Mouse (Mus musculus) macrophage (primary cell): ENCODE measurements around the gene Slc17a8. TPM values are rescaled to one million over a fixed set of nuclear protein-coding genes. Genes with fewer than 3 reads are reported as not detected.

ENCODE experiments used
- H3K27ac ChIP-seq: fragments of 350-480 bp; formaldehyde crosslinking; 2 replicates; pipeline ENCODE4 v1.9.0; 2021
- H3K36me3 ChIP-seq: fragments of 350-480 bp; formaldehyde crosslinking; 2 replicates; pipeline ENCODE4 v1.9.0; 2021; ENCODE audit errors: inconsistent target
- H3K4me3 ChIP-seq: fragments of 350-480 bp; formaldehyde crosslinking; 2 replicates; pipeline ENCODE4 v1.9.0; 2021; ENCODE audit errors: inconsistent target
- H3K79me2 ChIP-seq: fragments of 350-480 bp; formaldehyde crosslinking; 2 replicates; pipeline ENCODE4 v1.9.0; 2021; ENCODE audit errors: inconsistent target
- WGBS: methylation state at CpG from one replicate; pipeline ENCODE4 v1.1.7; 2026; ENCODE audit warnings: inconsistent platforms; ENCODE audit not compliant: missing documents; 5-methylcytosine and 5-hydroxymethylcytosine counted together
- polyA plus RNA-seq: library from polyadenylated mRNA; stranded (reverse); fragments of 250-400 nt; gene quantifications from 3 replicates; pipeline ENCODE4 v1.2.4, GENCODE M21; 2018; ENCODE audit warnings: inconsistent platforms

Slc17a8 gene
- polyA plus RNA-seq, 1 experiment from 2014 or later, result 0.22 TPM

GRCm38 (mm10) chr10:89630052-89630451 lies 9.0 kb upstream of the Slc17a8 start:
- no peak overlapping the region for H3K4me3 ChIP-seq
- H3K36me3 ChIP-seq, result no peaks in the 10 kb centered on the region
- WGBS, result 36% methylated on average over 3 of the region's 3 CpGs
- H3K27ac ChIP-seq, result no peak overlapping the region
- no peaks in the 10 kb centered on the region for H3K79me2 ChIP-seq

GRCm38 (mm10) chr10:89626714-89627113 lies 5.7 kb upstream of the Slc17a8 start:
- no peaks in the 10 kb centered on the region for H3K36me3 ChIP-seq
- WGBS, result 95% methylated on average over 2 of the region's 2 CpGs
- no peak overlapping the region for H3K4me3 ChIP-seq
- no peak overlapping the region for H3K27ac ChIP-seq
- H3K79me2 ChIP-seq, result no peaks in the 10 kb centered on the region

- Histone ChIP-seq H3K79me2 (no peaks in the 10 kb centered on the region), H3K27ac (no peak overlapping the region), H3K36me3 (no peaks in the 10 kb centered on the region), H3K4me3 (no peak overlapping the region)
- WGBS, result 96% methylated on average over 2 of the region's 2 CpGs
These were observed 3.1 kb upstream of the Slc17a8 start for GRCm38 (mm10) chr10:89624196-89624595.

GRCm38 (mm10) chr10:89599311-89599710 lies 21.7 kb downstream of the Slc17a8 start:
- WGBS, result 23% methylated on average over 5 of the region's 5 CpGs
- Histone ChIP-seq H3K4me3 (no peak overlapping the region), H3K36me3 (no peaks in the 10 kb centered on the region), H3K79me2 (no peaks in the 10 kb centered on the region), H3K27ac (peak overlapping the region; percentile 84)

- no peaks in the 10 kb centered on the region for H3K79me2 ChIP-seq
- H3K4me3 ChIP-seq, result no peak overlapping the region
- H3K27ac ChIP-seq, result no peak overlapping the region
- 30% methylated on average over 4 of the region's 4 CpGs for WGBS
- H3K36me3 ChIP-seq, result no peaks in the 10 kb centered on the region
These were observed 23.8 kb downstream of the Slc17a8 start for GRCm38 (mm10) chr10:89597275-89597674.

GRCm38 (mm10) chr10:89595935-89596334 lies 25.1 kb downstream of the Slc17a8 start:
- WGBS, result 86% methylated on average over 5 of the region's 5 CpGs
- no peaks in the 10 kb centered on the region for H3K36me3 ChIP-seq
- no peak overlapping the region for H3K27ac ChIP-seq
- no peak overlapping the region for H3K4me3 ChIP-seq
- no peaks in the 10 kb centered on the region for H3K79me2 ChIP-seq

GRCm38 (mm10) chr10:89595514-89595913 lies 25.5 kb downstream of the Slc17a8 start:
- Histone ChIP-seq H3K4me3 (no peak overlapping the region), H3K27ac (no peak overlapping the region), H3K79me2 (no peaks in the 10 kb centered on the region), H3K36me3 (no peaks in the 10 kb centered on the region)
- 88% methylated on average over 1 of the region's 1 CpGs for WGBS

GRCm38 (mm10) chr10:89594309-89594708 lies 26.7 kb downstream of the Slc17a8 start:
- Histone ChIP-seq H3K36me3 (no peaks in the 10 kb centered on the region), H3K4me3 (no peak overlapping the region), H3K27ac (no peak overlapping the region), H3K79me2 (no peaks in the 10 kb centered on the region)
- 89% methylated on average over 4 of the region's 4 CpGs for WGBS

GRCm38 (mm10) chr10:89592797-89593196 lies 28.3 kb downstream of the Slc17a8 start:
- Histone ChIP-seq H3K36me3 (no peaks in the 10 kb centered on the region), H3K79me2 (no peaks in the 10 kb centered on the region), H3K4me3 (no peak overlapping the region), H3K27ac (no peak overlapping the region)
- WGBS, result 100% methylated on average over 4 of the region's 4 CpGs

GRCm38 (mm10) chr10:89589877-89590276 lies 31.2 kb downstream of the Slc17a8 start:
- H3K79me2 ChIP-seq, result no peaks in the 10 kb centered on the region
- H3K27ac ChIP-seq, result no peak overlapping the region
- no peak overlapping the region for H3K4me3 ChIP-seq
- WGBS, result 88% methylated on average over 1 of the region's 1 CpGs
- H3K36me3 ChIP-seq, result no peaks in the 10 kb centered on the region

- no peak overlapping the region for H3K4me3 ChIP-seq
- H3K79me2 ChIP-seq, result no peaks in the 10 kb centered on the region
- no peak overlapping the region for H3K27ac ChIP-seq
- H3K36me3 ChIP-seq, result no peaks in the 10 kb centered on the region
- 100% methylated on average over 1 of the region's 1 CpGs for WGBS
These were observed 32.3 kb downstream of the Slc17a8 start for GRCm38 (mm10) chr10:89588708-89589107.

- Histone ChIP-seq H3K27ac (peak overlapping the region; percentile 10; the same call in 1 of the 2 replicates), H3K36me3 (no peaks in the 10 kb centered on the region), H3K4me3 (no peak overlapping the region), H3K79me2 (no peaks in the 10 kb centered on the region)
- WGBS, result 85% methylated on average over 4 of the region's 4 CpGs
These were observed 36.3 kb downstream of the Slc17a8 start for GRCm38 (mm10) chr10:89584709-89585108.

GRCm38 (mm10) chr10:89578801-89579200 lies 42.3 kb downstream of the Slc17a8 start:
- Histone ChIP-seq H3K27ac (no peak overlapping the region), H3K79me2 (no peaks in the 10 kb centered on the region), H3K36me3 (no peaks in the 10 kb centered on the region), H3K4me3 (no peak overlapping the region)
- WGBS, result 90% methylated on average over 4 of the region's 4 CpGs

GRCm38 (mm10) chr10:89577666-89578065 lies 43.4 kb downstream of the Slc17a8 start:
- no peaks in the 10 kb centered on the region for H3K36me3 ChIP-seq
- no peak overlapping the region for H3K27ac ChIP-seq
- no peak overlapping the region for H3K4me3 ChIP-seq
- no peaks in the 10 kb centered on the region for H3K79me2 ChIP-seq
- WGBS, result 88% methylated on average over 3 of the region's 3 CpGs

- Histone ChIP-seq H3K27ac (no peak overlapping the region), H3K36me3 (no peaks in the 10 kb centered on the region), H3K4me3 (no peak overlapping the region), H3K79me2 (no peaks in the 10 kb centered on the region)
- 100% methylated on average over 3 of the region's 3 CpGs for WGBS
These were observed 47.6 kb downstream of the Slc17a8 start for GRCm38 (mm10) chr10:89573421-89573820.

- Histone ChIP-seq H3K36me3 (no peaks in the 10 kb centered on the region), H3K79me2 (no peaks in the 10 kb centered on the region), H3K4me3 (no peak overlapping the region), H3K27ac (no peak overlapping the region)
- 49% methylated on average over 6 of the region's 6 CpGs for WGBS
These were observed 48.1 kb downstream of the Slc17a8 start for GRCm38 (mm10) chr10:89572946-89573345.
